Mouse (Mus musculus): ENCODE measurements at regions not wholly inside any gene's neighbourhood (a gene's known extent, or its start where the extent isn't known, plus 50 kb on each side); places are given as distances from the start of the nearest gene placed in this dataset.

DNA sequence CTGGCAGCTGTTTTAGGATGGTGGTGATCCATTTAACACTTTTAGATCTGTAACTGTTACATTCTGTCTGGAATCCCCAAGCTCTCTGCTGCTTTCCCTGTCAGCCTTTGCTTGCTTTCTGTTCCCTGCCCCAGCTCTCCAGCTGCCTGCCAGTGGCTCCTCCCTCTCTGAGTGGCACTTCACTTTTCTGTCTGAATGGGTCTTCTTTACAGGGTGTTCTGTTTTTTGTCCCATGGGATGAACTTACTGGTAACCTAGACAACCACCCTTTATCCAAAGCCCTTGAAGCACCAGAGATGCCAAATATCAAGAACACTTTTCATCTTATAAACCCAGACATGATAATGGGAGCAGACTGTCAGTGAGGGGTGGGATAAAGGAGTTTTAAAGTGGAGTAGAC is 294.8 kb upstream of the Nr5a2 start:
- in situ Hi-C loops (cut with MboI, MseI): no loop called here

DNA sequence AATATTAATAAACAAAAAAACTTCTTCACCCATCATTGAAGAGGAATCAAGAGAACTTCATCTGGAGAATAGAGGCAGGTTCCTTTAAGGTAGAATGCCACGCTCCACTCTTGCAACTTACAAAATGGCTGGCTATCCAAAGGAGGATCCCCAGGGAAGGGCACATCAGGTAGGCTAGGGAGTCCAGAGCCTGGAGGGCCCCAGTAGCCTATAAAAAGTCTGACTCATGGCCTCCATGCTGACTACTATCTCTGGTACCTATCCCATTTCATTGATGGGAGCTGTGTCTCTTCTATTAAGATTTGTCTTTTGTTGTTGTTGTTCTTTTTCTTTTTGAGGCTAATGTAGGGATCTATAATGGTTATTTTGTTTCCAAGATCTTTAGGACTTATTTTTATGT is 294.4 kb upstream of the Nr5a2 start:
- in situ Hi-C loops (cut with MboI, MseI): no loop called here

DNA sequence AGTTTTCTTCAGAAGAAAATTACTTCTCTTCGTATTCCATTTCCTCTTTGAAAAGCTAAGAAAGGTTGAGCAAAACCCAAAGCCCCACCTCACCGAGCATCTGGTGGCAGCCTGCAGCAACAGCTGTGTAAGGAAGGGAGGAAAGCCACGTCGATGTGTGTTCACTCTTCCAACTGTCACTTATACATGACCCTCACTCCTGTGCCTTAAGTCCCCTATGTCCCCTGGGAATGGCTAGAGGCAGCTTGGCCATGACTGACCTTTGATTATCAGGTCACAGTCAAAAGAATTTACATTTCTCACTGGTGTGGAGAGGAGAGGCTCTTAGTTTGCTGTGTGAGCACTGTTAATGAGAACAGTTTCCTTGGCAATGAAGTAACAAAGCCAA is 266.8 kb upstream of the Nr5a2 start:
- in situ Hi-C loops (cut with MboI, MseI): no loop called here

DNA sequence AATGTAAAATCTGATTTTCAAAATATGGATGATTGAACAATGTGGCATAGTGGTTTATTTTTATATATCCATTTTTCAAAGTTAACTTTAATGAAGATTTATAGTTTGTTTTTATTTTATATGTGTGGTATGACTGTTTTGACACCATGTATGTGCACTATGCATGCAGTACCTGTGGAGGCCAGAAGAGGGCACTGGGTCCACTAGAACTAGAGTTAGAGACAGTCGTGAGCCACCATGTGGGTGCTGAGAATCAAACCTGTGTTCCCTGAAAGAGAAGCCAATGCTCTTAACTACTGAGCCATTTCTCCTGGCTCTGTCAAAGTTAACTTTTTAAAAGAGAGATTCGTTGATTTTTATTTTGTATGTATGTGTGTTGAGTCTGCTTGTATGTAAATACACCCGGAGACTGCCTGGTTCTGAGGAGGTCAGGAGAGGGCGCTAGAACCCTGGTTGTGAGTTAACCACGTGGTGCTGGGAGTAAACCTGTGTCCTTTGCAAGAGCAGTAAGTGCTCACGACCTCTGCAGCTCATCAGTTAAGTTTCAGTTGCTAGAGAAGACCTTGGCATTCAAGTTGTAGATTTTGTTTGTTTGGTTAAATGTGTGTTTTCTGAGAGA is 266.3 kb upstream of the Nr5a2 start:
- in situ Hi-C loops (cut with MboI, MseI): no loop called here

DNA sequence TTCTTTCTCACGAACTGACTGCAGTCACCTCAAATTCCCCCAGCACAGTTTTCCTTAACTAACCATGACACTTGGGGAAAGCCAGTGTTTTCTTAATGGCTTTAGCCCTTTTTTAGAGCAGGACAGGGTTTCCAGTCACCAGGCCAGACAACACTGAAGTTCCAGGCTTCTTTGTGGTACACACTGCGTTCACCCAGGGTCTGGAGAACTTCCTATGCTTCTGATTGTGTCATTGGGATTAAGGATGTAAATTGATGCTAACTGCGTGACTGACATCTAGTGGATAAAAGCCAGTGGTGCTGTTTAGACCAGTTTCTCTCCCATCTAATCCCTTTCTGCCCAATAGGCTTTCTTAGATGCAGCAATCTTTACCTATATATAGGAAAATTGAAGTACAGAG is 265.2 kb upstream of the Nr5a2 start:
- in situ Hi-C loops (cut with MboI, MseI): no loop called here

DNA sequence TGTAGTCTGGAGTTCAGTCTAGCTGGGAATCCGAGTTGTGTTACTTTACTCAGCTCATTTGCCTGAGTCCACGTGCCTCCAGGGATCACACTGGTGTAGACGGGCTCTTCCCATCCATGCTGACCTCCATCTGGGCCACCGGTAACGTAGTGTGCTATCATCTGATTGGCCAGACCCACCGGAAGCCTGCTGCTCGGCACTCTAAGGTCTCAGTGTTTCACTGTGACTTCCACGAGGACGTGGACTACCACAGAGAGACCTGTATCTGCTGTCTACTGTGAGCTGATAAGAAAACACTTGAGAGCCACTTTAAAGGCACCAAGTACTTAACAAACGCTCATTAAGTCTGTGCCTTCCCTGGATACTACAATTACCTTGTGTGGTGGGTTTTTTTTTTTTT is 262.8 kb upstream of the Nr5a2 start:
- in situ Hi-C loops (cut with MboI, MseI): no loop called here

DNA sequence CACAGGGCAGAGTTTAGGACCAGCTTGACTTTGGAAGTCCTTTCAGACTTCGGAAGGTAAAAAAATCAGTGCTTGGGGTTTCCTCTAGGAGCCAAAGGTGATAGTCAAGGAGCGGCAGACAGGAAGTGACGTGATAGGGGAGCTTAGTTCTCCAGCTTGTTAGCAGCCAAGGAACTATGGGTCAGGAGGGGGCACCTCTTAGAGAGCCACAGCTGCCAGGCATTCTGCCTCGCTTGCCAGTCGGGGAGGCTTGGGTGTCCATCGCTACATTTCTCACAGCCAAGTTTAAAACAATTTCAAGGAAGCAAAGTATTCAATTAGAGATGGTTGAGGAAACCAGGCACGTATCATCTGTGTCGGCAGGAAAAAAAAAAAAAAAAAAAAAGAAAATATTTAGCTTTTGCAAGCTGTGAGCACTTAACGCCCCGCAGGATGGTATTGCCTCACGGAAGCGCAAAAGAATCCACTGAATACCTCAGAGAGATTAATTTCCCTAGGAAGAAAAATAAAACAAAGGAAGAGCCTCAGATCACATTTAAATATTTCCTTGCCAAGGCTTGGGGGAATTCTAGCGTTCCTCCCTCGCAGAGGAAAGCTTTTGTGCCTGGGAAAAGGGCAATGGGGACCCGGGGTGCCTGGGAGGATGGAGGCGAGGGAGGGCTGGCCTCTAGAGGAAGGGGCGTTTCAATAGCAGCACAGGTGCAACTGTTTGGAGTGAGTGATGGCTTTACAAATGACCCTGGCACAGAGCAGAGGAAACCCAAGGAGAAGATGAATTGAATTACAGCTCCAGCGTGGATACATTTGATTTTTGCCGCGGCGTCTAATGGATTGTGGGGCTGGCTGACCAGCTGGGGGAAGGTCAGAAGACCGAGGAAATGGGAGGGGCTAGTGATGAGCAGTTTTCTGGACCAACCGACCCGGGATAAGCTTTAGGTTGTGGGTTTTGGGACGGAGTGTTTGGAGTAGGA is 261.1 kb upstream of the Nr5a2 start:
- in situ Hi-C loops (cut with MboI, MseI): no loop called here

DNA sequence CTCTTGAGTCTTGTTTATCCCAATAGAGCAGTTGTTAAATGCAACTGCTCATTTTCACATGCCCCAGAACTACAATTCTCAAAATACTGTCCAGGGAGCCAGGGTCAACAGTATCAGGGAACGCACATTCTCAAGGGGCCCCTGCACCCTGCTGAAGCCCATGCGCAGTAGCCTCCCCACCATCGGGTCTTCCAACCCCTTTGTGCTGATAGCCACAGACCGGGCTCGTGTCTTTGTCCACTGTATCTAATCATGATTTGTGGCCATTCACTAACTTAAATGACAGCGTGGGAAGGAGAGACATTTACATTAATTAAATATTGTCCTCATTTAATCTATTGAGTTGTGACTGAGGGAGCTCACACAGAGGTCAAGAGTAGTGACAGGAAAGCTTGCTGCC is 260.0 kb upstream of the Nr5a2 start:
- in situ Hi-C loops (cut with MboI, MseI): no loop called here

DNA sequence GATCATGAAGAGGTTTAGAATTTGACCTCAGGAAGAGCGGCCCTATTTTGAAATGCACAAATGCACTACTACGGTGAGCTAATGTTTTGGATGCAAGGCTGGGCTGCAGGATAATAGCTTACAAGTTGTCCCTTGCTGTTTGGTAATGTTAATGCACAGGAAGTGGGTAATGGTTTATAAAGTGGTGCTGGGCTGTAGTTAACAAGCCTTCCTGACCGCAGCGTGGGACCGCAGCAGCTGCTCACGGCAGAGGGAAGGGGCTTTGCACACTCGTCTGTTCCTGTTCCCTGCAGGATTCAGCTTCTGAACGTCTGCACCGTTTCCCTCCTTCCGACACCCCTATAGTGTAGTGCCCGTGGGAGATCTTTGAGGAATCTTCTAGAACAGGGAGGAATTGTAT is 258.4 kb upstream of the Nr5a2 start:
- in situ Hi-C loops (cut with MboI, MseI): loop anchor here in 1 of 2 experiments (10.0 kb wide), 1 partner anchor 786 kb away; no protein-coding TSS in a partner anchor

DNA sequence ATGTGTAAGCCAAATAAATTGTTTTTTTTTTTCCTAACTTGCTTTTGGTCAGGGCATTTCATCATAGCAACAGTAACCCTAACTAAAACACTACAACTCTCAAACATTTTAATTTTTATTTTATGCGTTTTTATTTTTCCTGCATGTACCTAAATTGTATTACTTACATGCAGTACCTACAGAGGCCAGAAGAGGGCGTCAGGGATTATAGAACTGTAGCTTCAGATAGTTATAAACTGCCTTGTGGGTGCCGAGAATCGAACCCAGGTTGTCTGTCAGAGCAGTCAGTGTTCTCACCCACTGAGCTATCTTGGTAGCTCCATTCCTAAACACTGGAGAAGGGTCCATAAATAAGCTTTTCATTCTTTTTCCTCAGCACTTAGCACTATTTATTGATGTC is 257.8 kb upstream of the Nr5a2 start:
- in situ Hi-C loops (cut with MboI, MseI): loop anchor here in 1 of 2 experiments (10.0 kb wide), 1 partner anchor 787 kb away; no protein-coding TSS in a partner anchor

DNA sequence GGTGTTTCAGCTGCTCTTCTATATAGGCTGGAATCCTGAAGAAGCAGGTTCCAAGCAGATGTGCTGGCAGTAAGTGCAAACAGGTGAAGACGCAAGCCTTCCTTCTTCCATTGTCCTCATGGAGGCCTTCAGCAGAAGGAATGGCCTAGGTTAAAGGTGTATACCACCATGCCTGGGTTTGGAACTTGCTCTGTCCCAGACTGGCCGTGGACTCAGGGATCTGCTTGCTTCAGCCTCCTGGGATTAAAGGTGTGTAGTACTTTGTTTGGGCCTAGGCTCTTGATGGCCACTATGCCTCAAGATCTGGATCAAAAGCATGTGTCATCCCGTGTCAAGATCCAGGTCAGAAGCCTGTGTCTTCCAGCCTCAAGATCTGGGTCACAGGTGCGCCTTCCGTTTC is 257.0 kb upstream of the Nr5a2 start:
- in situ Hi-C loops (cut with MboI, MseI): loop anchor here in 1 of 2 experiments (10.0 kb wide), 1 partner anchor 788 kb away; no protein-coding TSS in a partner anchor

DNA sequence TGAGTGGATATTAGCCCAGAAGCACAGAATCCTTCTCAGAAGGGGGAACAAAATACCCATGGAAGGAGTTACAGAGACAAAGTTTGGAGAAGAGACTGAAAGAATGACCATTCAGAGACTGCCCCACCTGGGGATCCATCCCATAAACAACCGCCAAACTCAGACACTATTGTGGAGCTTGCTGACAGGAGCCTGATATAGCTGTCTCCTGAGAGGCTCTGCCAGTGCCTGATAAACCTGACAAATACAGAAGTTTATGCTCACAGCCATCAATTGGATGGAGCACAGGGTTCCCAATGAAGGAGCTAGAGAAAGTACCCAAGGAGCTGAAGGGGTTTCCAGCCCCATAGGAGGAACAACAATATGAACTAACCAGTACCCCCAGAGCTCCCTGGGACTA is 254.1 kb upstream of the Nr5a2 start:
- in situ Hi-C loops (cut with MboI, MseI): loop anchor here in 1 of 2 experiments (10.0 kb wide), 1 partner anchor 790 kb away; no protein-coding TSS in a partner anchor

DNA sequence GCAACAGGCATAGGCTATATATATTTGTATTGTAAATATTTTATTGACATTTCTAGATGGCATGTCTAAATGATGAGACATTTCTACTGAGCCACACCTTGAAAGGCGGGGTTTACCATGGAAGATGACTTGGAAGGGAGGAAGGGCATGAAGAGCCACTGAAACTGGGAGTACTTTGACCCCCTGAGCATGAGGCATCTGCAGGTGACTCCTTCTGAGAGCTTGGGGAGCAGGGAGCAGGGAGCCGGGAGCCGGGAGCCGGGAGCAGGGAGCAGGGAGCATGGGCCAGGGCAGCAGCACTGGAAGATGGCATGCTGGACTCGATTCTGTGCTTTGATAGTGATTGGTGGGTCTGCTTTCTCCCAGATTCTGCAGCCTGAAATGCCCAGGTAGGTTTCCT is 253.5 kb upstream of the Nr5a2 start:
- in situ Hi-C loops (cut with MboI, MseI): loop anchor here in 1 of 2 experiments (10.0 kb wide), 1 partner anchor 791 kb away; no protein-coding TSS in a partner anchor

DNA sequence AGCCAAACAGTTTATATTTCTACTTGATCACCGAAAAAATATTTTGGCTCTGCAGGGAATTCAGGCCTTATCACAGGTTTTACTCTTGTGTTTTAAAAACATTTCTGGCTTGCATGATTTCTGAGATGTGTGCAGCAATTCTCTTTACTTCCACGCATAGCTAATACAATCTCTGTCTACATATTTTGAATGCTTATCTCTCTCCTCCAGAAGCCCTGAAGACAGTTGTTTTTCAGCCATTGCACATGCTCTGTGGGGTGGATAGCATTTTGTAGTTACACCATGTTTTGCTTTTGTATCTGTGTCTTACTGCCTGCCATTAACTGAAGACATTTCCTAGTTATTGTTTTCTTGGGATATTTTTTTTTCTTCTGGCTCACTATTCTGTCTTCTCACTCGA is 252.6 kb upstream of the Nr5a2 start:
- in situ Hi-C loops (cut with MboI, MseI): loop anchor here in 1 of 2 experiments (10.0 kb wide), 1 partner anchor 792 kb away; no protein-coding TSS in a partner anchor

DNA sequence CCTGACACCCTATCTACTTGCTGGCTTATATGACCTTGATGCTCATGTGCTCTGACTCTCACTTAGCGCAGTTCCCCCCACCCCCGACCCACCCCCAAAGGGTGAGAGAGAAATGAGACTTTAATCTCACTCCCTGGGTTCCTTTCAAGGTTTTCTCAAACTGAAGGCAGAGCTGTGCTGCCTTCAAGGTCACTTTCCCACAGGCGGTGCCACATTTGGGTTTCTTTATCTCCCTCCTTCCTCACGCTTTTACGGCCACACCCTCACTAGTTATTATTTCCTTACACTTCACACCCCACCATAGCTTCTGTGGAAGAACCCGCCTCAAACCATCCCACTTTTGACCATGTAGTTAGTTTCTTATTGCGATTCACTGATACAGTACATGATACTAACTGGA is 244.1 kb upstream of the Nr5a2 start:
- in situ Hi-C loops (cut with MboI, MseI): no loop called here

DNA sequence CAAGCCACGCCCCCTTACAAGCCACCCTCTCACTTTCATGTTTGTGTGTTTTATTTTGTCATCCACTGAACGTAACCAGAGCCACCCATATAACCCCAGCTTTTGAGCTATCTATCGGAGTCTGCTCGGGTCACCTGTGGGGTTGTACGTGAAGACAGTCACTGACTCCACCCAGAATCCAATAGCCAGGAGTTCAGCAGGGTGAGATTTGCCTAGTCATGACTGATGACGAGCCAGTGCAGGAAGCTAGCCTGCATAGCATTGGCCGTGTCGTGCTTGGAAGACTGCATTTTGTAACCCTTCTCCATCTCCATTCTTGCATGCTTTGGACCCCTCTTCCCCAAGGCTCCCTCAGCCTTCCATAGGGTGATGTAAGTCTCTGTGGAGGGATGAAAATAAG is 243.3 kb upstream of the Nr5a2 start:
- in situ Hi-C loops (cut with MboI, MseI): no loop called here

DNA sequence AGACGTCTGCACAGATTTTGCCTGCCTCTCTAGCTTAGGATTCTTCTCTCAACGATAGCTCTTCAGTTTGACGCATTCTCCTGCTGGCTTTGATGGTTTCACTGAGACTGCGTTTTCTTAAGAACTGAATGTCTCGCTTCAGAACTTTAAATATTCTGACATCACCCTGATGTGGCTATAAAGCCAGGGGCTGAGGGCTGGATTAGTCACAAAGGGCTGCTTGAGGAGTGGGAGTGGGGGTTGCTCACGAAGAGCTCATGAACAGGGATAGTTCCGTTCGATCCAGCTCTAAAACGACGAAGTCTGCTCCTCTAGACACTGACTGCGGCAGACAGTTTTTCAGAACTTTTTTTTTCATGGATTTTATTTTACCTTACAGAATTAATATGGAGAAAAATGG is 240.7 kb upstream of the Nr5a2 start:
- in situ Hi-C loops (cut with MboI, MseI): no loop called here

DNA sequence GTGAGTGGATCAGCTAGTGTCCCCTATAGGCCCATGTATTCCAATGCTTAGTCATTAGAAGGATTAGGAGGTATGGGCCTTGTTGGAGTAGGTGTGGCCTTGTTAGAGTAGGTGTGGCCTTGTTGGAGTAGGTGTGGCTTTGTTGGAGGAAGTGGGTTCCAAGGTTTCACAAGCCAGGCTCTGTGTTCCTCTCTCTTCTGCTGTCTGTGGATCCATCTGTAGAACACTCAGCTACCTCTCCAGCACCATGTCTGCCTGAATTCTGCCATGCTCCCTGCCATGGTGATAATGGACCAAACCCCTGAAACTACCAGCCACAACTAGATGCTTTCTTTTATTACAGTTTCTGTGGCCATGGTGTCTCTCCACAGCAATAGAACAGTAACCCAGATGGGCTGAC is 235.7 kb upstream of the Nr5a2 start:
- in situ Hi-C loops (cut with MboI, MseI): no loop called here

DNA sequence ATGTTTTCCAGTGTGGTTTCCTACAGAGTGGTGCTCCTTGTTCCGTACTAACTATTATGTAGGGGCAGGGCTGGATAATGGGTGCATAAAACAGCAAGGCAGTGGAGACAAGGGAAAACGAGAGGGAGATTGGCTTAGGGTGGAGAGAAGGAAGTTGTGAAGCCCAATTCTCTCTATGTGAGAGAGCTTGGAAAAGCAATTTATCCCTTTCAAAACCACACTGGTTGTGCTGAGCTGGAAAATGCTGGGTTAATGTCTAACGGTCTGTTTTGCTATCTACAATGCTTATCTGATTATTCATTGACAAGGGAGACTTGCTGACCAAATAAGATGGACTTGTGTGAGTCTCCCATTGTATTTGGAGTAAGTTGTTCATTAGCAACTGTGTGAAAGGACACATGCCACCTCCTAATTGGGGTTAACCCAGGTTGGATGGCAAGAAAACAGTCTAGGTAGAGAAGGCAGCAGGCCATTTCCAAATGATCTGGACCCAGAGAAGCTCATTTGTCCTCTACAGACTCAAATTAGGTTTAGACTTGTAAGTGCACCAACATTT is 234.9 kb upstream of the Nr5a2 start:
- in situ Hi-C loops (cut with MboI, MseI): no loop called here

DNA sequence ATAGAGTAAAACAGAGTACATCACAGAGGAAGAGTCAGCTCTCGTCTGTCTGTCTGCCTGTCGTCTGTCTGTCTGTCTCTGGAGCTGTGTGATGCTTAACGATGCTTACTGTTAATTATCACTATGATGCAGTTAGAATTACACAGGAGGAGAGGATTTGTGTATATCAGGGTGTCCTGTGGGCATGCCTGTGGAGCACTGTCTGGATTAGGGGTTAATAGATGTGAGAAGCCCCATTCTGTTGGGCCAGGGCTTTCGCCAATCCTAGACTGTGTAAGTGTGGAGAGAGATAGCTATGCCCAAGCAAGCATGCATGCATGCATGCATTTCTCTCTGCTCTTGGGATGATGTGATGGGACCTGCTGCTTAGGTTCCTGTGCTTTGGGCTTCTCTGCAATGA is 218.0 kb upstream of the Nr5a2 start:
- in situ Hi-C loops (cut with MboI, MseI): no loop called here

DNA sequence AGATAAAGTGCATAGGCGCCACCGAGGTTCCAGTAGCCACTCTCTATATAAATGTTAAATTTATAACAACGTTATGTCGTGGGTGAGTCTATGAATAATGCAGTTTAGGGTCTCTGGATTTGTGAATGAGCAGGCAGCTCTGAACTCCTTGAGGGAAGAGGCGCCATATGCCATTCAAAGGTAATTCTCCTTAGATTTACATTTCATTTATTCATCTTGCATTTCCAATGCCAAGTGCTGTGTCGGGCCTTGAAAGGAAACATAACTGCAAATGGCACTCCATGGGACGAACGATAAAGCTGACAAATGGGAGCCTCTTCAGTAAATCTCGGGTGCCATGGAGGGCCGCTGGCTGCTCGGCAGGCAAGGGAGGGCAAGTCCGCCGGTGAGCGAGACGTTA is 216.4 kb upstream of the Nr5a2 start:
- in situ Hi-C loops (cut with MboI, MseI): no loop called here

DNA sequence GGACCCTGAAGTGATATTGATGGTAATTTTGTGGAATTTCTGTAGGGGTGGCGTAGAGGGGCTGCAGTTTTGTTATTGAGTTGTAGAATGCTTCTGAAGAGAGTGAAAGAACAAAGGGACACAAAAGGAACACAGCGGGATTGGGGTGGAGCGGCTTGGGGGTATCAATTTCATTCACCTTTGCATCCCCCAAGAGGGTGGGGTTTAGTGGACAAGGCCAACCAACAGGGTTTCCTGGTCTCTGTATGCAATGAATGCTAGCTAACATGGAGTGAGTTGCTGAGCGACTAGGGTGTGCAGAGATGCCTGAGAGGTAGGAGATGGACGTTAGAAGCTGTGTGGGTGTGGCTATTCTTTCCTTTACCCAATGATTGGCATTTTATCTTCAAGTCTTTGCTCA is 213.8 kb upstream of the Nr5a2 start:
- in situ Hi-C loops (cut with MboI, MseI): no loop called here
